Mouse (Mus musculus): ENCODE results near the gene Slc16a12.

GRCm38 (mm10) chr19:34696352-34696986, 50.6 kb downstream of the Slc16a12 start:
- no peak for TF ChIP-seq CTCF (IDR thresholded peaks at IDR 0.05; ENCODE audit: low read depth)
- TF ChIP-seq EP300 (optimal IDR thresholded peaks at IDR 0.05): no peak

Measured in stomach, postnatal 0 days (tissue).